Mouse (Mus musculus) gastrocnemius, adult 2 months (tissue): Measurements from ENCODE around the gene Catsperg1. TPM values are rescaled to one million over a fixed set of nuclear protein-coding genes. Genes with fewer than 3 reads are reported as not detected.
"Not testable (repeated sequence)": the region's sequence is repeated elsewhere in the genome, so short reads cannot be mapped to it uniquely, and the experiment has no call there.

ENCODE experiments used
- DNase-seq: peaks from one replicate; pipeline ENCODE4 v3.0.0; 2022
- H3K27ac ChIP-seq: fragments of 200-600 bp; 2 replicates; pipeline ENCODE4 v1.8.1; 2022; ENCODE audit warnings: mild to moderate bottlenecking
- H3K4me3 ChIP-seq: fragments of 200-600 bp; 2 replicates; pipeline ENCODE4 v1.8.1; 2022; ENCODE audit warnings: mild to moderate bottlenecking, moderate library complexity
- CTCF ChIP-seq: fragments of 200-600 bp; IDR thresholded peaks from 2 replicates; pipeline ENCODE4 v1.8.1; 2022; ENCODE audit warnings: antibody characterized with exemption, mild to moderate bottlenecking, moderate library complexity
- intact Hi-C: fragments of 180-260 bp; cut with DNase I; formaldehyde crosslinking; loops from one replicate; pipeline ENCODE4 v1.15.1; 2025
- total RNA-seq, 2 experiments: library from RNA; stranded (reverse); gene quantifications; 2 replicates each; pipeline ENCODE4 v1.2.3; 2021

Gene Catsperg1
- total RNA-seq, 2 experiments from 2014 or later: 0.08 to 0.23 TPM

DNA sequence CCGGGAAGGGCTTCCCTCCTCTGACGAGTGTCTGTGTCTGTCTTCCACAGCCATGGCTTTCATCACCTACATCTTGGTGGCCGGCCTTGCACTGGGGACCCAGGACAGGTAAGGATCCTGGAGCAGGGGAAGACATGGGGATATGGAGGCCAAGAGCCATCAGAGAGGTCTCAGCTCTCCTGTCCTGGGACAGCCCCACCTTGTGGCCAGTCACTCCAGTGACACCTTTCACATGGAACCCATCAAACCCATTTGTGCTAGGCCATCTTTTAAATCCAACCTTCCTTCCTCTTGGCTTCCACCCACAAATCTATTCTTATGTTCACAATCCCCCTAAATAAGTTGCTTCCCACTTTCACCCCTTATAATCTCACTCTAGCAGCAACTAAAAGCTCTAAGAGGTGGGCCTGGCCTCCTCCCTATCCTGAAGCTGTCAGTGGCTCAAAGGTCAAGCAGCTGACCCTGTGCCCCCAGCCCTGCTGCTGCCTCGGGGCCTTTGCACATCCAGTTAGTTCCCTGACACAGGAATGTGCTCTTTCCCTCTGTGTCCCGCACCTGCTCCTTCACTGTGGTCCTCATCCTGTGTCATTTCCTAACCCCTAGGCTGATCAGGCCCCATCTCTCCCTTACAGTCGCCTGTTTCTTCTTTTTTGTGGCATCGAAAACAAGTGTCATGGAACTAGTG, 31.0 kb upstream of the Catsperg1 start:
- Histone ChIP-seq H3K4me3 (no peak overlapping the region), H3K27ac (no peak overlapping the region)
- DNase-seq: peak; percentile 49
- peak; percentile 69 for TF ChIP-seq CTCF
- intact Hi-C loops: no loop called here

GRCm38 (mm10) chr7:29238019-29238967, 24.5 kb upstream of the Catsperg1 start, which contains the start of gene Yif1b:
TSS of gene Yif1b (plus strand) at chr7:29238329.
- TF ChIP-seq CTCF: peak; percentile 20; the same call in 1 of the 2 replicates
- intact Hi-C loops: loop anchor here (5.0 kb wide), 1 partner anchor 641 kb away; the partner anchor contains the start of genes Pak4 and Samd4b
- H3K27ac ChIP-seq: peak within 1 kb of the TSS; percentile 92

GRCm38 (mm10) chr7:29237596-29237995, 23.8 kb upstream of the Catsperg1 start:
- not testable (repeated sequence) for DNase-seq
- intact Hi-C loops: loop anchor here (5.0 kb wide), 1 partner anchor 640 kb away; the partner anchor contains the start of genes Pak4 and Samd4b
- Histone ChIP-seq H3K4me3 (peak overlapping the region; percentile 82), H3K27ac (peak overlapping the region; percentile 92)

More at GRCm38 (mm10) chr7:29238019-29238967, 24.5 kb upstream of the Catsperg1 start, which contains the start of gene Yif1b:
- H3K4me3 ChIP-seq: peak within 1 kb of the TSS; percentile 82
- DNase-seq: peak; percentile 99

- no peak for DNase-seq
- intact Hi-C loops: loop anchor here (5.0 kb wide), 1 partner anchor 639 kb away; the partner anchor contains the start of genes Pak4 and Samd4b
- H3K27ac ChIP-seq: 0 out of 2 replicates have a peak overlapping the region, but pooled peaks have one; percentile 2
- no peak for TF ChIP-seq CTCF
- H3K4me3 ChIP-seq: no peak overlapping the region
Observed at GRCm38 (mm10) chr7:29236593-29236992, 22.8 kb upstream of the Catsperg1 start.

- intact Hi-C loops: loop anchor here (2.0 to 5.0 kb wide), 2 partner anchors 54 to 637 kb away; partner anchors contain the start of genes Pak4, Psmd8 and Samd4b
- DNase-seq: no peak
- H3K4me3 ChIP-seq: no peak overlapping the region
- no peak overlapping the region for H3K27ac ChIP-seq
- TF ChIP-seq CTCF: peak; percentile 50
Observed at GRCm38 (mm10) chr7:29234661-29235060, 20.8 kb upstream of the Catsperg1 start.

DNA sequence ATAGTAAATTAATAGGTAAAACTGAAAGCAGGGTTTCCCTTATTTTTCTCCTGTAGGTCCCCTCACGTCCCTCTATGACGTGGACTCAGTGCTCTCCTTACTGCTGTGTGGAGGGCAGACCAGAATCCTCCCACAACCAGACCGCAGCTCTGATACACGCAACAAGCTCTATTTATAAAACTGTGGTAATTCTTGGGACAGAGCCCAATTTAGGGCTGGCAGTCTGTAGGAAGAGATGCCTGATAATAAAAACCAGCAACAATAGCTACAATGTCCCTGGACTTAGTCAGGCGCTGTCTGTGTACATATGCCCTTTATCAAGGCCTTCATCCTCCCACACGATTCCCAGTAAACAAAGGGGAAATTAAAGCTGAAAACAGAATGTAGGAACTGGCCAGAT, 19.9 kb upstream of the Catsperg1 start:
- intact Hi-C loops: loop anchor here (2.0 kb wide), 1 partner anchor 53 kb away; the partner anchor contains the start of gene Psmd8
- Histone ChIP-seq H3K27ac (peak overlapping the region; percentile 87; the same call in 1 of the 2 replicates), H3K4me3 (no peak overlapping the region)
- no peak for TF ChIP-seq CTCF
- no peak for DNase-seq

DNA sequence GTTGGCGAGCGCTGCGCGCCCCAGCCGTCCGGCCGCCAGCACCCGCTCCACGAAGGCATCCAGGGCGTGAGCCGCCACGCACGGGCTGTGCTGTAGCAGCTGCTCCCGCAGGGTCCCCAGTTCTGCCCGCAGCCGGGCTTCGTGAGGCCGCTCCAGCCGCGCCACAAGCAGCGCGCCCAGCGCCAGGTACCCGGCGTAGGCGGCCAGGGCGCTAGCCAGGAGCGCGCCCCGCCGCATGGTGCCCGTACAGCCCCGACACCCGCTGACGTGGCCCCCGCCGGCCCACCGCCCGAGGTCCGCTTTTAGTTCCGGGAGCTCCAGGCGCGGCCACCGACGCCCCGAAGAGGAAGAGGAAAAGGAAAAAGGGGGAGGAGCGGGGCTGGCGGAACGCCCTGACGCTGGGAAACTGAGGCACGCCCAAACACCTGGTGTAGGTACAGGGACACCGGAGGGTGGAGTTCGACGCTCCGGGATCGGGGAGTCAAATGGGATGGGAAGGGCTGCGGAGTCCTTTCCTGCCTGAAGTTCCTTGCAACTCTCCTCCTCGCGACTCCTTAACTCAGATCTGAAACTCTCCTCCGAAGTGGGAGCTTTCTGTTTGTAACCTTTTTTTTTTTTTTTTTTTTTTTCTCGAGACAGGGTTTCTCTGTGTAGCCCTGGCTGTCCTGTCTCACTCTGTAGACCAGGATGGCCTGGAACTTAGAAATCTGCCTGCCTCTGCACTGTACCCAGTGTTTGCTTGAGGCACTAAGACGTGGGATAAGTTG, 18.6 kb upstream of the Catsperg1 start, which contains the start of gene Kcnk6:
Gene Kcnk6 (minus strand): TSS at position 269 of the 767 bp plus-strand sequence.
- H3K27ac ChIP-seq: peak within 1 kb of the TSS; percentile 87
- TF ChIP-seq CTCF: no peak
- peak; percentile 74 for DNase-seq
- intact Hi-C loops: no loop called here
- H3K4me3 ChIP-seq: peak within 1 kb of the TSS; percentile 91

DNA sequence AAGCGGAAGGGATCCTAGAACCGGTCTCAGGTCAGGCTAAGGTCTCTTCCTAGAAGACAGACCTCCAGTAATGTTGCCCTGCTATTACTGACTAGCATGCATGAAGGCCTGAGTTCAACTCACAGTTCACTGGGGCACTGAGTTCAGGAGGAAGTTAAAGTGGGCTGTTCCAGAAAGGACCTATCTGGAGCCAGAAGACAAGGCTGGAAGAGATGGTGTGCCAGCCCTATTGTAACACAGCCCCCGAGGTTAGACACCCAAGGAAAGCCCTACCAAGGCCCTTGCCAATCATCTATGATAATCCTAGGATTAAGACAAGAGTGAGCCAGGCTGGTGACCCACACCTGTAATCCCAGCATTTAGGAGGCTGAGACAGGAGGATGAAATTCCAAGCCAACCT, 17.7 kb upstream of the Catsperg1 start:
- H3K27ac ChIP-seq: peak overlapping the region; percentile 87
- peak overlapping the region; percentile 91 for H3K4me3 ChIP-seq
- DNase-seq: no peak
- TF ChIP-seq CTCF: no peak
- intact Hi-C loops: no loop called here

- intact Hi-C loops: no loop called here
- H3K4me3 ChIP-seq: no peak overlapping the region; the same call in 1 of the 2 replicates
- TF ChIP-seq CTCF: no peak
- no peak for DNase-seq
- no peak overlapping the region for H3K27ac ChIP-seq
Observed at GRCm38 (mm10) chr7:29230560-29230959, 16.7 kb upstream of the Catsperg1 start.

GRCm38 (mm10) chr7:29228202-29228601, 14.4 kb upstream of the Catsperg1 start:
- Histone ChIP-seq H3K27ac (no peak overlapping the region), H3K4me3 (no peak overlapping the region)
- TF ChIP-seq CTCF: no peak
- DNase-seq: no peak
- intact Hi-C loops: loop anchor here (2.0 kb wide), 1 partner anchor 15 kb away; no protein-coding TSS in a partner anchor

GRCm38 (mm10) chr7:29225520-29225919, 11.7 kb upstream of the Catsperg1 start:
- intact Hi-C loops: no loop called here

More at GRCm38 (mm10) chr7:29225520-29225919, 11.7 kb upstream of the Catsperg1 start:
- TF ChIP-seq CTCF: no peak
- H3K4me3 ChIP-seq: no peak overlapping the region
- no peak for DNase-seq
- H3K27ac ChIP-seq: no peak overlapping the region
